Mouse (Mus musculus) mature B cell (primary cell): Measurements from ENCODE around the gene Ifi27l2b.

ENCODE experiments used
- in situ Hi-C: fragments of 300-500 bp; cut with MboI; formaldehyde crosslinking; loops from 2 replicates; pipeline ENCODE4 v1.14.3; 2019

Gene Ifi27l2b

GRCm38 (mm10) chr12:103437601-103438000 lies 19.4 kb downstream of the Ifi27l2b start:
- in situ Hi-C loops: no loop called here

- in situ Hi-C loops: no loop called here
Measured at GRCm38 (mm10) chr12:103434861-103435260, 22.2 kb downstream of the Ifi27l2b start.

GRCm38 (mm10) chr12:103433986-103434731 lies 22.9 kb downstream of the Ifi27l2b start, which contains the start of gene Ifi27:
TSS of gene Ifi27 (plus strand) at chr12:103434211.
- in situ Hi-C loops: no loop called here

- in situ Hi-C loops: no loop called here
Measured at GRCm38 (mm10) chr12:103433430-103433829, 23.6 kb downstream of the Ifi27l2b start.

- in situ Hi-C loops: loop anchor here (5.0 kb wide), 1 partner anchor 71 kb away; no protein-coding TSS in a partner anchor
Measured at GRCm38 (mm10) chr12:103426710-103427109, 30.3 kb downstream of the Ifi27l2b start.

- in situ Hi-C loops: loop anchor here (5.0 kb wide), 1 partner anchor 71 kb away; no protein-coding TSS in a partner anchor
Measured at GRCm38 (mm10) chr12:103425729-103426470, 31.1 kb downstream of the Ifi27l2b start, which contains the start of gene Ddx24. TSS of gene Ddx24 (minus strand) at chr12:103425830.

- in situ Hi-C loops: loop anchor here (5.0 kb wide), 1 partner anchor 72 kb away; no protein-coding TSS in a partner anchor
Measured at GRCm38 (mm10) chr12:103425016-103425728, 31.9 kb downstream of the Ifi27l2b start.

- in situ Hi-C loops: no loop called here
Measured at GRCm38 (mm10) chr12:103408144-103408543, 48.9 kb downstream of the Ifi27l2b start.

- in situ Hi-C loops: no loop called here
Measured at GRCm38 (mm10) chr12:103407720-103408119, 49.3 kb downstream of the Ifi27l2b start, which contains the start of gene 9330161L09Rik. TSS of gene 9330161L09Rik (minus strand) at chr12:103407820.

GRCm38 (mm10) chr12:103404131-103404530 lies 52.9 kb downstream of the Ifi27l2b start:
- in situ Hi-C loops: no loop called here
